Mouse (Mus musculus): ENCODE measurements around the gene Nrbp1.

DNA sequence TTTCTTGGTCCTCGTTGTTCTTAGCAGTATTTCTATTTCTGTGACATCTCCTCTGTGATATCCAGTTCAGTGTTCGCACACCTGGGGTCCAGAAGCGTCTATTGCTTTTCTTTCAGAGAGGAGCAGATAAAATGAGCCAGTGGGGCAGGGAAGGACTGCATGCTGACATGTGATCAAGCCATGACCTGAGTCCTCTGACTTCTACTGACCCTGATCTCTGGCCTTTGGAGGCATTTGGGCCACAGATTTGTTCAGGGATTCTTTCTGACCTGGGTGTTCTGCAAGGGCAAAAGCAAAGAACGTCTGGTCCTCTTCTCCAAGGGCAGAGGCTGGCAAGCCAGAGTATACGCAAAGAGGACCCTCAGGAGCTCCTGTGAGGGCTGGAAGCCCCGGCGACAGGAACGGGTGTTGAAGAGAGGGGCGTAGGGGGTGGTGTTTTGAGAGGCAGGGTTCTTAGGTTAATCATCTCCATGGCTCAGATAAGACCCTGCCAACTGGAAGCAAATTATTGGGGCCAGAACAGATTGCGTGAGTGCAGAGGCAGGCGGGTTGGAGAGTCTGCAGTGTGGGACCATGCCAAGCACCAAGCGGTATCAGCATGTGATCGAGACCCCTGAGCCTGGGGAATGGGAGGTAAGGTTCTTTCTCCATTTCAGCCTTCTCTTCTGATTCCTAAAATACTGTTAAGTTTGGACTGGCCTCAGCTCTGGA, 56.5 kb downstream of the Nrbp1 start, which contains the start of gene Gckr:
- TF ChIP-seq JUND (conservative IDR thresholded peaks at IDR 0.05; ENCODE audit: low read depth, low read length) (no peak), MAX (IDR thresholded peaks at IDR 0.05; ENCODE audit: low read length) (no peak), CHD1 (IDR thresholded peaks at IDR 0.05; ENCODE audit: low read depth, low read length) (no peak), CTCF (conservative IDR thresholded peaks at IDR 0.05 in 1 of 2, IDR thresholded peaks at IDR 0.05 in 1 of 2; ENCODE audit: low read depth in 2 of 2, low read length in 2 of 2) (no peak), EP300 (IDR thresholded peaks at IDR 0.05; ENCODE audit: low read length) (no peak), POLR2A (IDR thresholded peaks at IDR 0.05; ENCODE audit: low read depth, low read length) (no peak), ZNF384 (IDR thresholded peaks at IDR 0.05; ENCODE audit: low read depth, low read length) (no peak), E2F4 (IDR thresholded peaks at IDR 0.05; ENCODE audit: insufficient replicate concordance, low read depth, low read length) (no peak), USF1 (IDR thresholded peaks at IDR 0.05; ENCODE audit: low read depth, low read length) (no peak), MYC (IDR thresholded peaks at IDR 0.05; ENCODE audit: low read depth, low read length) (no peak), MXI1 (IDR thresholded peaks at IDR 0.05; ENCODE audit: low read depth, low read length) (no peak)
